Mouse (Mus musculus) limb, embryonic 10.5 days (tissue): ENCODE data around the gene Dlx1. TPM values are rescaled to one million over a fixed set of nuclear protein-coding genes. Genes with fewer than 3 reads are reported as not detected.

Experiments
- DNase-seq: peaks from one replicate; pipeline ENCODE4 v3.0.0-alpha.2; 2017; ENCODE audit warnings: low spot score
- H3K27ac ChIP-seq: fragments of 300-500 bp; sonication (generic); 2 replicates; pipeline ENCODE4 v1.5.1; 2016; ENCODE audit warnings: mild to moderate bottlenecking
- H3K27me3 ChIP-seq: fragments of 300-500 bp; sonication (generic); 2 replicates; pipeline ENCODE4 v1.6.1; 2016; ENCODE audit warnings: low read depth, mild to moderate bottlenecking; ENCODE audit not compliant: poor library complexity, severe bottlenecking
- H3K36me3 ChIP-seq: fragments of 300-500 bp; sonication (generic); 2 replicates; pipeline ENCODE4 v1.6.1; 2016; ENCODE audit warnings: mild to moderate bottlenecking, moderate library complexity
- H3K4me1 ChIP-seq: fragments of 300-500 bp; sonication (generic); 2 replicates; pipeline ENCODE4 v1.6.1; 2016
- H3K4me3 ChIP-seq: fragments of 300-500 bp; sonication (generic); 2 replicates; pipeline ENCODE4 v1.5.1; 2016; ENCODE audit warnings: mild to moderate bottlenecking, moderate library complexity
- H3K9me3 ChIP-seq: fragments of 300-500 bp; sonication (generic); replicated peaks from 2 replicates; pipeline ENCODE4 v1.6.1; 2016; ENCODE audit warnings: mild to moderate bottlenecking
- WGBS: fragments of 180-500 bp; shearing (Covaris S2); methylation state at CpG from one replicate; pipeline ENCODE4 v1.1.7; 2016; 5-methylcytosine and 5-hydroxymethylcytosine counted together
- polyA plus RNA-seq: library from polyadenylated mRNA; unstranded; fragments of >200 nt; fragmentation: Nextera tagmentation; extraction: Ambion mirVana; gene quantifications from 2 replicates; pipeline ENCODE4 v1.2.1, GENCODE M21; 2016

Dlx1 gene
- polyA plus RNA-seq, 1 experiment from 2014 or later = 5.7 TPM

GRCm38 (mm10) chr2:71543948-71544347 lies 16.0 kb downstream of the Dlx1 start:
- Histone ChIP-seq H3K9me3 (no peaks in the 10 kb centered on the region), H3K27ac (0 out of 2 replicates have a peak overlapping the region, but pooled peaks have one; percentile 26), H3K4me1 (peaks cover 81% of the 10 kb centered on the region), H3K27me3 (peaks cover 94% of the 10 kb centered on the region), H3K36me3 (no peaks in the 10 kb centered on the region), H3K4me3 (peak overlapping the region; percentile 40)
- WGBS = 2% methylated on average over 20 of the region's 20 CpGs
- no peak for DNase-seq

GRCm38 (mm10) chr2:71544391-71545285 lies 16.7 kb downstream of the Dlx1 start:
- under 1% methylated on average over 61 of the region's 61 CpGs for WGBS
- no peaks in the 10 kb centered on the region for H3K9me3 ChIP-seq
- peaks cover 75% of the 10 kb centered on the region for H3K4me1 ChIP-seq
- H3K27me3 ChIP-seq = peaks cover 94% of the 10 kb centered on the region
- no peaks in the 10 kb centered on the region for H3K36me3 ChIP-seq
- peak overlapping the region; percentile 26; the same call in 1 of the 2 replicates for H3K27ac ChIP-seq
- peak overlapping the region; percentile 40 for H3K4me3 ChIP-seq
- peak; percentile 78 for DNase-seq

- H3K4me3 ChIP-seq = peak overlapping the region; percentile 68
- under 1% methylated on average over 32 of the region's 32 CpGs for WGBS
- peaks cover 94% of the 10 kb centered on the region for H3K27me3 ChIP-seq
- DNase-seq = no peak
- no peaks in the 10 kb centered on the region for H3K36me3 ChIP-seq
- H3K9me3 ChIP-seq = no peaks in the 10 kb centered on the region
- peaks cover 67% of the 10 kb centered on the region for H3K4me1 ChIP-seq
- peak overlapping the region; percentile 70 for H3K27ac ChIP-seq
Measured at GRCm38 (mm10) chr2:71545401-71545881, 17.5 kb downstream of the Dlx1 start.

GRCm38 (mm10) chr2:71545882-71546639 lies 18.1 kb downstream of the Dlx1 start:
- no peaks in the 10 kb centered on the region for H3K9me3 ChIP-seq
- H3K4me3 ChIP-seq = peak overlapping the region; percentile 68
- WGBS = under 1% methylated on average over 59 of the region's 59 CpGs
- peak overlapping the region; percentile 70 for H3K27ac ChIP-seq
- peaks cover 94% of the 10 kb centered on the region for H3K27me3 ChIP-seq
- peaks cover 61% of the 10 kb centered on the region for H3K4me1 ChIP-seq
- peak; percentile 80 for DNase-seq
- H3K36me3 ChIP-seq = no peaks in the 10 kb centered on the region

- H3K36me3 ChIP-seq = no peaks in the 10 kb centered on the region
- H3K27me3 ChIP-seq = peaks cover 94% of the 10 kb centered on the region
- H3K9me3 ChIP-seq = no peaks in the 10 kb centered on the region
- under 1% methylated on average over 37 of the region's 37 CpGs for WGBS
- peak within 1 kb of the TSS; percentile 68 for H3K4me3 ChIP-seq
- peak within 1 kb of the TSS; percentile 70 for H3K27ac ChIP-seq
- H3K4me1 ChIP-seq = peaks cover 61% of the 10 kb centered on the region
- DNase-seq = peak; percentile 93
Measured at GRCm38 (mm10) chr2:71546640-71547071, 18.7 kb downstream of the Dlx1 start, which contains the start of gene Dlx2. TSS of gene Dlx2 (minus strand) at chr2:71546754.

GRCm38 (mm10) chr2:71547829-71548228 lies 19.9 kb downstream of the Dlx1 start:
- peak; percentile 92 for DNase-seq
- no peak overlapping the region for H3K4me3 ChIP-seq
- H3K27me3 ChIP-seq = peaks cover 94% of the 10 kb centered on the region
- no peak overlapping the region for H3K27ac ChIP-seq
- 2% methylated on average over 8 of the region's 8 CpGs for WGBS
- peaks cover 58% of the 10 kb centered on the region for H3K4me1 ChIP-seq
- H3K36me3 ChIP-seq = no peaks in the 10 kb centered on the region
- no peaks in the 10 kb centered on the region for H3K9me3 ChIP-seq

DNA sequence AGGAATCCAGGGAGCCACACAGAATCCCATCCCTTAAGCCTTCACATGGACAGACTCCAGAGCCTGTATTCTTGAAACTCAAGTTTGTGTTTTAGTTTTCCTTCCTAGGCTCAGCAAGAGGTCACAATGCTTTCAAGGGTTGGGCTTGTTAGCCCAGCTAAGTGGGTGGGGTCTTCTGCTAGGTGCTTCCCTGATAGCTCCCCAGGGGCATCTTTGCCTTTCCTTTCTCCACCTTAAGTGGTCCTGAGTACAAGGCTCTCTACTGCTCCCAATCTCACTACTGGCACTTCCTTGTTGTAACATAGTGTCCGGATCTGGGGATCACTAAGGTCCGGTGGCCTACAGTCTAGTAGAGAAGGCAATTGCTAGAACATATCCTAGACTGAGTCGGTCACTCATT lies 22.4 kb downstream of the Dlx1 start:
- Histone ChIP-seq H3K9me3 (no peaks in the 10 kb centered on the region), H3K4me3 (no peak overlapping the region), H3K36me3 (no peaks in the 10 kb centered on the region), H3K27me3 (peaks cover 87% of the 10 kb centered on the region), H3K4me1 (peaks cover 38% of the 10 kb centered on the region), H3K27ac (no peak overlapping the region)
- DNase-seq = no peak
- 22% methylated on average over 3 of the region's 3 CpGs for WGBS

GRCm38 (mm10) chr2:71551704-71552103 lies 23.8 kb downstream of the Dlx1 start:
- Histone ChIP-seq H3K27ac (no peak overlapping the region), H3K4me1 (peaks cover 24% of the 10 kb centered on the region), H3K9me3 (no peaks in the 10 kb centered on the region), H3K4me3 (peak overlapping the region; percentile 23; the same call in 1 of the 2 replicates), H3K27me3 (peaks cover 73% of the 10 kb centered on the region), H3K36me3 (no peaks in the 10 kb centered on the region)
- no peak for DNase-seq
- WGBS = 1% methylated on average over 18 of the region's 18 CpGs

- Histone ChIP-seq H3K27ac (no peak overlapping the region), H3K36me3 (no peaks in the 10 kb centered on the region), H3K4me1 (peaks cover 11% of the 10 kb centered on the region), H3K27me3 (peaks cover 36% of the 10 kb centered on the region), H3K4me3 (no peak overlapping the region), H3K9me3 (no peaks in the 10 kb centered on the region)
- WGBS = 65% methylated on average over 5 of the region's 5 CpGs
- no peak for DNase-seq
Measured at GRCm38 (mm10) chr2:71556071-71556470, 28.2 kb downstream of the Dlx1 start.

GRCm38 (mm10) chr2:71566466-71566865 lies 38.6 kb downstream of the Dlx1 start:
- WGBS = 67% methylated on average over 9 of the region's 9 CpGs
- Histone ChIP-seq H3K27ac (no peak overlapping the region), H3K4me1 (no peaks in the 10 kb centered on the region), H3K9me3 (no peaks in the 10 kb centered on the region), H3K36me3 (no peaks in the 10 kb centered on the region), H3K4me3 (no peak overlapping the region), H3K27me3 (0 out of 2 replicates have a peak, but pooled peaks cover 3% of the 10 kb centered on the region)
- DNase-seq = no peak

GRCm38 (mm10) chr2:71573736-71574135 lies 45.8 kb downstream of the Dlx1 start:
- no peaks in the 10 kb centered on the region for H3K36me3 ChIP-seq
- H3K4me3 ChIP-seq = 0 out of 2 replicates have a peak overlapping the region, but pooled peaks have one; percentile 4
- H3K27ac ChIP-seq = peak overlapping the region; percentile 69
- no peaks in the 10 kb centered on the region for H3K9me3 ChIP-seq
- peak; percentile 42 for DNase-seq
- 16% methylated on average over 4 of the region's 4 CpGs for WGBS
- H3K4me1 ChIP-seq = peaks cover 17% of the 10 kb centered on the region
- 0 out of 2 replicates have a peak, but pooled peaks cover 3% of the 10 kb centered on the region for H3K27me3 ChIP-seq

DNA sequence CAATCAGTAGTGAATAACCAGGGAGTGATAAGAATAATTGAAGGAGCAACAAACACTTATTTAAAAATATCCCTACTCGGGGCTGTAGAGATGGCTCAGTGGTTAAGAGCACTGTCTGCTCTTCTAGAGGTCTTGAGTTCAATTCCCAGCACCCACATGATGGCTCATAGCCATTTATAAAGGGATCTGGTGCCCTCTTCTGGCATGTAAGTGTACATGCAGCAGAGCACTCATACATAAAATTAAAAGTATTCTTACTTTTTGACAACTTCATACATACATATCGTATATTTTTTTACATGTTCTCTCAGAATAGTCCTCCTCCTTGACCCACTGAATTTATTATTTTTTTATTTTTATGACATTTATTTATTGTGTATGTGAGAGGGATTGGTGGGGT lies 49.1 kb downstream of the Dlx1 start:
- Histone ChIP-seq H3K4me3 (no peak overlapping the region), H3K4me1 (peaks cover 20% of the 10 kb centered on the region), H3K9me3 (no peaks in the 10 kb centered on the region), H3K36me3 (no peaks in the 10 kb centered on the region), H3K27ac (no peak overlapping the region), H3K27me3 (peaks cover 13% of the 10 kb centered on the region)
- no peak for DNase-seq
- 90% methylated on average over 2 of the region's 2 CpGs for WGBS
